Mouse (Mus musculus) liver, adult 2 months (tissue): Measurements from ENCODE around the gene Trpt1. TPM values are rescaled to one million over a fixed set of nuclear protein-coding genes. Genes with fewer than 3 reads are reported as not detected.
A peak's percentile ranks its signal among the peaks of the same experiment; 100 is the strongest.

Source experiments
- DNase-seq: peaks from one replicate; pipeline ENCODE4 v3.0.0-alpha.2; 2011; ENCODE audit warnings: low read depth, low spot score; ENCODE audit errors: extremely low read depth
- H3K27ac ChIP-seq: fragments of 200-500 bp; replicated peaks from 2 replicates; pipeline ENCODE4 v1.5.1; 2012; ENCODE audit warnings: low read depth, mild to moderate bottlenecking, control low read depth, inconsistent platforms, low read length; ENCODE audit not compliant: insufficient read depth
- H3K27me3 ChIP-seq: fragments of 200-500 bp; 2 replicates; pipeline ENCODE4 v1.6.1; 2012; ENCODE audit warnings: mild to moderate bottlenecking, moderate library complexity, low read length, inconsistent platforms; ENCODE audit not compliant: control insufficient read depth, insufficient read depth
- H3K36me3 ChIP-seq: fragments of 200-500 bp; 2 replicates; pipeline ENCODE4 v1.6.1; 2012; ENCODE audit warnings: low read length, inconsistent platforms; ENCODE audit not compliant: control insufficient read depth, insufficient read depth
- H3K4me1 ChIP-seq: fragments of 200-500 bp; 2 replicates; pipeline ENCODE4 v1.6.1; 2011; ENCODE audit warnings: low read length; ENCODE audit not compliant: control insufficient read depth, insufficient read depth
- H3K4me3 ChIP-seq: fragments of 200-500 bp; 2 replicates; pipeline ENCODE4 v1.5.1; 2011; ENCODE audit warnings: low read depth, mild to moderate bottlenecking, control low read depth, low read length, moderate library complexity; ENCODE audit not compliant: insufficient read depth
- H3K79me2 ChIP-seq: fragments of 200-500 bp; 2 replicates; pipeline ENCODE4 v1.6.1; 2012; ENCODE audit warnings: inconsistent platforms, mild to moderate bottlenecking, low read length, moderate library complexity; ENCODE audit not compliant: control insufficient read depth, insufficient read depth
- H3K9ac ChIP-seq: fragments of 200-500 bp; 2 replicates; pipeline ENCODE4 v1.6.1; 2012; ENCODE audit warnings: low read depth, mild to moderate bottlenecking, control low read depth, inconsistent platforms, low read length
- CTCF ChIP-seq: fragments of 200-500 bp; IDR thresholded peaks from 2 replicates; pipeline ENCODE4 v1.5.1; 2011; ENCODE audit warnings: low read depth, low read length, control low read depth
- POLR2A ChIP-seq: fragments of 200-500 bp; IDR thresholded peaks from 2 replicates; pipeline ENCODE4 v1.6.1; 2011; ENCODE audit warnings: low read length, control low read depth; ENCODE audit not compliant: insufficient read depth; ENCODE audit errors: extremely low read depth
- WGBS: fragments of 180-500 bp; shearing (Covaris S2); methylation state at CpG from one replicate; pipeline ENCODE4 v1.1.7; 2018; 5-methylcytosine and 5-hydroxymethylcytosine counted together
- polyA plus RNA-seq: library from polyadenylated mRNA; depleted of rRNA; stranded (reverse); fragments of >200 nt; gene quantifications from 2 replicates; pipeline ENCODE4 v1.2.3, GENCODE M21; 2012
- total RNA-seq: library from RNA; depleted of rRNA; stranded (reverse); fragments of >200 nt; gene quantifications from 2 replicates; pipeline ENCODE4 v1.2.3, GENCODE M21; 2014

Gene Trpt1
- total and polyA plus RNA-seq, 2 experiments = 3.0 to 7.9 TPM

- Histone ChIP-seq H3K4me3 (peak overlapping the region; percentile 85), H3K79me2 (peaks cover 4% of the 10 kb centered on the region; the same call in 1 of the 2 replicates), H3K4me1 (peaks cover 7% of the 10 kb centered on the region), H3K27me3 (no peaks in the 10 kb centered on the region), H3K27ac (no peak overlapping the region), H3K36me3 (peaks cover 1% of the 10 kb centered on the region; the same call in 1 of the 2 replicates), H3K9ac (peak overlapping the region; percentile 93)
- DNase-seq = no peak
- 21% methylated on average over 15 of the region's 15 CpGs for WGBS
- no peak for TF ChIP-seq CTCF
- TF ChIP-seq POLR2A = no peak
These were observed 27.2 kb upstream of the Trpt1 start for GRCm38 (mm10) chr19:6968491-6969271.

- TF ChIP-seq POLR2A (no peak), CTCF (no peak)
- WGBS = under 1% methylated on average over 20 of the region's 20 CpGs
- Histone ChIP-seq H3K36me3 (peaks cover 1% of the 10 kb centered on the region; the same call in 1 of the 2 replicates), H3K4me1 (peaks cover 7% of the 10 kb centered on the region), H3K4me3 (peak overlapping the region; percentile 85), H3K27ac (peak overlapping the region; percentile 61), H3K9ac (peak overlapping the region; percentile 93), H3K79me2 (peaks cover 4% of the 10 kb centered on the region; the same call in 1 of the 2 replicates), H3K27me3 (no peaks in the 10 kb centered on the region)
- DNase-seq = no peak
These were observed 26.7 kb upstream of the Trpt1 start for GRCm38 (mm10) chr19:6969291-6969664.

- H3K27ac ChIP-seq = peak overlapping the region; percentile 61
- H3K79me2 ChIP-seq = peaks cover 4% of the 10 kb centered on the region; the same call in 1 of the 2 replicates
- H3K4me1 ChIP-seq = peaks cover 7% of the 10 kb centered on the region
- TF ChIP-seq POLR2A (peak; percentile 58; the same call in 1 of the 2 replicates), CTCF (peak; percentile 72)
- 2% methylated on average over 55 of the region's 55 CpGs for WGBS
- H3K9ac ChIP-seq = peak overlapping the region; percentile 93
- H3K27me3 ChIP-seq = no peaks in the 10 kb centered on the region
- H3K4me3 ChIP-seq = peak overlapping the region; percentile 85
- peaks cover 1% of the 10 kb centered on the region; the same call in 1 of the 2 replicates for H3K36me3 ChIP-seq
- peak; percentile 20 for DNase-seq
These were observed 26.1 kb upstream of the Trpt1 start for GRCm38 (mm10) chr19:6969665-6970381.

- Histone ChIP-seq H3K4me1 (peaks cover 7% of the 10 kb centered on the region), H3K4me3 (no peak overlapping the region), H3K36me3 (no peaks in the 10 kb centered on the region), H3K79me2 (peaks cover 4% of the 10 kb centered on the region; the same call in 1 of the 2 replicates), H3K9ac (no peak overlapping the region), H3K27ac (no peak overlapping the region), H3K27me3 (no peaks in the 10 kb centered on the region)
- TF ChIP-seq POLR2A = no peak
- TF ChIP-seq CTCF = no peak
- 46% methylated on average over 11 of the region's 11 CpGs for WGBS
- DNase-seq = no peak
These were observed 25.4 kb upstream of the Trpt1 start for GRCm38 (mm10) chr19:6970460-6971085.

- no peaks in the 10 kb centered on the region for H3K36me3 ChIP-seq
- no peak for DNase-seq
- H3K4me3 ChIP-seq = no peak overlapping the region
- H3K4me1 ChIP-seq = peaks cover 12% of the 10 kb centered on the region
- WGBS = 74% methylated on average over 6 of the region's 6 CpGs
- H3K27ac ChIP-seq = no peak overlapping the region
- TF ChIP-seq CTCF (no peak), POLR2A (no peak)
- H3K27me3 ChIP-seq = no peaks in the 10 kb centered on the region
- no peak overlapping the region for H3K9ac ChIP-seq
- H3K79me2 ChIP-seq = peaks cover 8% of the 10 kb centered on the region; the same call in 1 of the 2 replicates
These were observed 24.3 kb upstream of the Trpt1 start for GRCm38 (mm10) chr19:6971644-6972043.
